Mouse (Mus musculus) left cerebral cortex, adult 2 months (tissue): ENCODE measurements around the gene Ank2. TPM values are rescaled to one million over a fixed set of nuclear protein-coding genes. Genes with fewer than 3 reads are reported as not detected.

Experiments used
- DNase-seq, 2 experiments: peaks; one replicate each; pipeline ENCODE4 v3.0.0; 2021 to 2022; ENCODE audit warnings: low spot score in 2 of 2, mixed read lengths in 1 of 2; ENCODE audit errors: extremely low spot score in 1 of 2
- H3K27ac ChIP-seq: fragments of 200-600 bp; 2 replicates; pipeline ENCODE4 v1.8.1; 2022
- H3K4me3 ChIP-seq: fragments of 200-600 bp; 2 replicates; pipeline ENCODE4 v1.8.1; 2022
- CTCF ChIP-seq: fragments of 200-600 bp; IDR thresholded peaks from 2 replicates; pipeline ENCODE4 v1.8.1; 2022; ENCODE audit warnings: antibody characterized with exemption, mild to moderate bottlenecking, moderate library complexity
- intact Hi-C: fragments of 180-260 bp; cut with DNase I; formaldehyde crosslinking; loops from one replicate; pipeline ENCODE4 v1.15.1; 2025
- total RNA-seq, 2 experiments: library from RNA; stranded (reverse); gene quantifications; 2 replicates each; pipeline ENCODE4 v1.2.3; 2021

Ank2 gene
- total RNA-seq, 2 experiments from 2014 or later, result 905 to 916 TPM

- Histone ChIP-seq H3K27ac (peak overlapping the region; percentile 29), H3K4me3 (no peak overlapping the region)
- no peak for DNase-seq
- TF ChIP-seq CTCF, result no peak
- intact Hi-C loops, result no loop called here
Measured at GRCm38 (mm10) chr3:127019109-127019508, 480.0 kb downstream of the Ank2 start.

- H3K27ac ChIP-seq, result peak overlapping the region; percentile 29
Measured at GRCm38 (mm10) chr3:127017523-127017922, 481.6 kb downstream of the Ank2 start.

DNA sequence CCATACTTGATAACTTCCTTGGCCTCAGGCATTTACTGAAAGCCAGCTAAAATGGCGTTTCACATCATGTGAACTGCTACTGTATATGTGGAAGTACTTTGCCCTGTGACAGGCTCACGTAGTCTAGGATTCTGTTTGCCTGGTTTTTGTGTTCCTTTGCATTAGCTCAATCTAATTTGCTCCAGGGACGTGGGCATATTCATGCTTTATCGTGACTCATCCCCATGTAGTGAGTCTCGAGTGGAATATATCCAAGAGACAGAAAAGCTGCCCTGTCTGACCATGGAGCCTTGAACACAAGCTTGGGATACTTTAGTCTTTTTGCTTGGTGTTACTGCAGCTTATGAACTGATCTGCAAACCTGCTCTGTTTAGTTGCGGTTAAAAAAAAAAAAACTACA is 483.6 kb downstream of the Ank2 start:
- intact Hi-C loops, result no loop called here
- Histone ChIP-seq H3K4me3 (no peak overlapping the region), H3K27ac (peak overlapping the region; percentile 66; the same call in 1 of the 2 replicates)
- TF ChIP-seq CTCF, result no peak
- no peak for DNase-seq

More at GRCm38 (mm10) chr3:127017523-127017922, 481.6 kb downstream of the Ank2 start:
- no peak overlapping the region for H3K4me3 ChIP-seq
- no peak for TF ChIP-seq CTCF
- intact Hi-C loops, result no loop called here
- DNase-seq, result no peak

GRCm38 (mm10) chr3:127015175-127015574 is 484.0 kb downstream of the Ank2 start:
- TF ChIP-seq CTCF, result peak; percentile 9; the same call in 1 of the 2 replicates
- Histone ChIP-seq H3K27ac (peak overlapping the region; percentile 66; the same call in 1 of the 2 replicates), H3K4me3 (no peak overlapping the region)
- intact Hi-C loops, result no loop called here
- no peak for DNase-seq

- Histone ChIP-seq H3K4me3 (no peak overlapping the region), H3K27ac (peak overlapping the region; percentile 10; the same call in 1 of the 2 replicates)
- DNase-seq, result no peak
- intact Hi-C loops, result no loop called here
- TF ChIP-seq CTCF, result no peak
Measured at GRCm38 (mm10) chr3:127013976-127014375, 485.2 kb downstream of the Ank2 start.

- H3K4me3 ChIP-seq, result no peak overlapping the region
- no peak for DNase-seq
- H3K27ac ChIP-seq, result no peak overlapping the region
- peak; percentile 72 for TF ChIP-seq CTCF
- intact Hi-C loops, result no loop called here
Measured at GRCm38 (mm10) chr3:127012525-127012924, 486.6 kb downstream of the Ank2 start.

DNA sequence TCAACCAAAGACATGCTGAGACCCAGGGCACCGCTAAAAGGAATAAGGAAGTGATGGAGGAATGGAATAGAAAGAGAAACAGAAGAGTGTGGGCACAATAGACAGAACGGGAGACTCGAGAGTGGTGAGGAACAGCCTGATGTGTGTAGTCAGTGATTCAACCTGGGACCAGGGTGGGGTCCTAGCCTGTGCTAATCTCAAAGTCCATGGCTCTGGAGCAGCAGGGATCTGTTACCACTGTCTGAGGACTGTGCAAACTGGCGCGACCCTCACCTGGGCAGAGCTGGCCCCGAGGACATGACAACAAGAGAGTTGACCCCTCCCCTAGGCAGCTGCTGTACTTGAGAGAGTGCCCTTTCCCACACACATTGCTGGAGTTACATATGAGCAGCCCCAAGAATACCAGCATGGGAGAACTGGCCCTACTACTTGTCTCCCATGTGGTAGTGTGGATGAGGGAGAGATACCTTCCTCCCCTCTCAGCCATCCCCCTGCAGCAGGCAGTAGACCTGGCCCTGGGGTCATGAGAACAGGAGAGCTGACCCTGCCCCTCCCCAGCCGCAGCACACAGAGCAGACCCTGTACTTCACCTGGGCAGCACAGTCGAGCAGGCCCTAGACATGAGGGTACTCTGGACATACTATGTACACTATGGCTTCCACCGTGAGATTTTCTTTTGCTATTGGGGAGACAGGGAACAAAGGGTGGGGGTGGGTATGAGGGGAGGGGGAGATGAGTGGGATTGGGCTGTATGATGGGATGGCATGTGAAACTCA is 493.1 kb downstream of the Ank2 start:
- intact Hi-C loops, result no loop called here
- no peak overlapping the region for H3K4me3 ChIP-seq
- H3K27ac ChIP-seq, result no peak overlapping the region
- DNase-seq, result no peak
- TF ChIP-seq CTCF, result no peak

- peak; percentile 21 for TF ChIP-seq CTCF
- DNase-seq, result no peak
- Histone ChIP-seq H3K27ac (peak overlapping the region; percentile 45), H3K4me3 (no peak overlapping the region)
- intact Hi-C loops, result no loop called here
Measured at GRCm38 (mm10) chr3:127004860-127005633, 494.1 kb downstream of the Ank2 start.

- DNase-seq, result no peak
- no peak for TF ChIP-seq CTCF
- intact Hi-C loops, result no loop called here
- Histone ChIP-seq H3K4me3 (no peak overlapping the region), H3K27ac (peak overlapping the region; percentile 19)
Measured at GRCm38 (mm10) chr3:127003946-127004345, 495.2 kb downstream of the Ank2 start.

DNA sequence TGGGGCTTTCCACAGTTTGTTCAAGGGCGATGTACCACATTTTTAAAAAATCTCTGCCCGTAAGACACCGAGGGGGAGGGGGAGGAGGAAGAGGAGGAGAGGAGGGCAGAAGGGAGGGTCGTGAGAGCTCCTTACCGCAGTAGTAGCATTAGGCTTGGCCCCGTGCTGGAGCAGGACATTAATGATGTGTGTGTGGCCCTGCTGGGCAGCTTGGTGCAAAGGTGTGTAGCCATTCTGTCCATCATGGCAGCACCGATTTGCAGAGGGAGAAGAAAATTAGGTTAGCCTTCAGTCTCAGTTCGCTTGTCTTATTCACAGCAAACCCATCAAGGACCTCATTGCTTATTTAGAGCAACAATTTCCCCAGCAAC is 500.4 kb downstream of the Ank2 start:
- intact Hi-C loops, result loop anchor here (5.0 kb wide), 1 partner anchor 164 kb away; no protein-coding TSS in a partner anchor
- Histone ChIP-seq H3K4me3 (no peak overlapping the region; the same call in 1 of the 2 replicates), H3K27ac (peak overlapping the region; percentile 90)
- DNase-seq, result no peak
- TF ChIP-seq CTCF, result no peak

DNA sequence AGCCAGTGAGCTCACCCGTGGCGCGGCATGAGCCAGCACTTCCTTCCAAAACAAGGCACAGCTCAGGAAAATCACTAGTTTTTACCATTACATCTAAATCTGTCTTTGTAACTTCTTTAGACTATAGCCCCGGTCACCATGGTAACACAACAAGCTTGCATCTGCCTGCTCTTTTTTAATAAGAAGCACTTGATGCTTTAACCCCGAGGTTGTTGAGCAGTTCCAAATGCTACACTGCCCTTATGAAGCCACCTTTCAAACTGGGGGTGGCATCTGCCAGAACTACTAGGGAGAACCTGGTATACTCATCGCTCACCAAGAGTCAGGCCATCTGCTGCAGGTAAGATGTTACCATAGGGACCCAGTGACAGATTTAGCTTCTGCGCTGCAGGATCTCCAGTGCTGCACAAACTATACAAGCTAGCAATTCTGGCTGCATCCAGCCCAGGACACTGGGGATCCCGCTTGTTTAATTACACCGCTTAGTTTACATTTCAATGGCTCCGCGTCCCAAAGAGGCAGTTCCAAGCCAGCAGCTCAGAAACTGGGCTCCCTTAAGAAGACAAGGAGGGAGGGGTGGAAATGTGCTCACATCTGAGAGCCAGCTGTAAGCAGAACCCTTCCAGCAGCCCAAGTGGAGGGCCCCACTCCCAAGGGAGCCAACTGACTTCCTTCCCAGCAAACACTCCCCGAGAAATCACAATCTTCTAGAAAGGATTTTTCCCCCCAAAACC is 501.0 kb downstream of the Ank2 start:
- peak overlapping the region; percentile 90 for H3K27ac ChIP-seq
- peak; percentile 44 to 53 for DNase-seq
- H3K4me3 ChIP-seq, result peak overlapping the region; percentile 39
- intact Hi-C loops, result loop anchor here (5.0 kb wide), 1 partner anchor 164 kb away; no protein-coding TSS in a partner anchor
- TF ChIP-seq CTCF, result no peak
